Mouse (Mus musculus) olfactory bulb, adult 2 months (tissue): ENCODE data around the gene 4632433K11Rik.

Experiments used
- CTCF ChIP-seq: fragments of 200-500 bp; IDR thresholded peaks from 2 replicates; pipeline ENCODE4 v1.5.1; 2012; ENCODE audit warnings: low read depth, mild to moderate bottlenecking, low read length, moderate library complexity; ENCODE audit not compliant: insufficient read depth
- POLR2A ChIP-seq: fragments of 200-500 bp; IDR thresholded peaks from 2 replicates; pipeline ENCODE4 v1.6.1; 2012; ENCODE audit warnings: mild to moderate bottlenecking, low read depth, low read length, moderate library complexity; ENCODE audit not compliant: insufficient read depth

- TF ChIP-seq CTCF (no peak), POLR2A (no peak)
Observed at GRCm38 (mm10) chr7:5074984-5075383, 41.1 kb downstream of the 4632433K11Rik start.
